Mouse (Mus musculus) lung, adult 10 weeks (tissue): ENCODE results near the gene Crisp2. TPM values are rescaled to one million over a fixed set of nuclear protein-coding genes. Genes with fewer than 3 reads are reported as not detected.

Source experiments
- polyA plus RNA-seq: library from polyadenylated mRNA; stranded (reverse); fragments of 350-450 nt; fragmentation: Illumina TruSeq; extraction: RNeasy Lipid Tissue Mini Kit (QIAGEN cat#74804); gene quantifications from one replicate; pipeline ENCODE4 v1.2.3, GENCODE M21; 2014; ENCODE audit warnings: low read depth, low replicate concordance; ENCODE audit not compliant: insufficient read depth

The Crisp2 gene
- not detected for polyA plus RNA-seq

DNA sequence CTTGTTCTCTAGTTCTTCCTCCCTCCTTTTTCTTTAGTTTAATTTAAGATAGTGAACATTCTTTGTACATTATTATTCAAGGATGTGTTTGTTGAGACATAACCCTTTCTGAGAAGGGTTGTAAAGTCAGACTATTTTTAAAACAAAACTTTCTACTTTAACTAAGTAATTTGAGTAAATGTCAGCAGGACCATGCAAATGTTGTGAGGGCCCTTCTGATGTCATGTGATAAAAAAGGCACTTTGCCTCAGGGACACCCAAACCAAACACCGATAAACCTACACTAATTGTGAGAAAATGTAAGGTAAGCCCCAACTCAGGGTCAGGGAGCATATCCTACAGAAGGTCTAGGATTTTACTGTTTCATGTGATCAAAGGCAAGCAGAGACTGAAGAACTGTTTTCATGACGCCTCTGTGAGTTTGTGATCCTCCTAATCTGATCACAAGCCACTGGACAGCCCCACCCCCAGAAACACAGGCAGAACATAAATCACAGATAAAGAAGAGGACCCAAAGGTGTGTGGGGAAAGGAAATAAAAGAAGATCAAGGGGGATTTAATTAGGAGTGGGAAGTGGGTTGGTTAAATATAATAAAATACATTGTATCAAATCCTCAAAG lies at the start of gene Crisp2:
TSS of gene Crisp2 (minus strand) at position 51 of the 620 bp plus-strand sequence.

DNA sequence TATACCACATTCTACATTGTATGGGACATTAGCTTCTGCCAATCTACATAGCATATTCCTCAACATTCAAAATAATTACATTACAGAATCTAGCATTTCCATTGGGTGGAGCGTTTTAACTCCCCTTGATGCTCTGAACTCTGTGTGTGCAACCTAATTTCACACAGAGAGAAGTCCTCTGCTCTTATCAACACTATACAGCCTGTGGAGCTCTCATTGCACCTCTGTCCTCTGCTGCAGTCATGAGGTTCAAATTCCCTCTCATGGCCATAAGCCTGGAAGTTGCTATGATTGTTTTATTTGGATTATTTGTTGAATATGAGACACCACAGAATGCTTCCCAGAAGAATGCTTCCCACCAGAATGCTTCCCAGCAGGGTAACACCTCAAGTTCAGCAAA lies 4.1 kb upstream of the Crisp2 start, which contains the start of gene Rhag:
TSS of gene Rhag (plus strand) at position 193 of the 400 bp plus-strand sequence.

GRCm38 (mm10) chr17:40726820-40727219 lies 80.0 kb downstream of the Crisp2 start, which contains the start of gene Esp1:
TSS of gene Esp1 (plus strand) at chr17:40727120.

Other genes with a start within 250 kb of the Crisp2 start
- not detected for gene Esp6, start 245.5 kb downstream of the Crisp2 start, polyA plus RNA-seq
- gene Esp4, start 208.4 kb downstream of the Crisp2 start, polyA plus RNA-seq, result not detected
- gene Esp3, start 174.9 kb downstream of the Crisp2 start, polyA plus RNA-seq, result not detected
- not detected for gene Esp1, start 79.9 kb downstream of the Crisp2 start, polyA plus RNA-seq
- not detected for gene Rhag, start 4.1 kb upstream of the Crisp2 start, polyA plus RNA-seq
- gene 9130008F23Rik, start 73.6 kb upstream of the Crisp2 start, polyA plus RNA-seq, result 2.4 TPM
- gene Glyatl3, start 107.3 kb upstream of the Crisp2 start, polyA plus RNA-seq, result not detected
- 19.0 TPM for gene Mut, start 127.7 kb upstream of the Crisp2 start, polyA plus RNA-seq
- 4.1 TPM for gene Cenpq, start 128.0 kb upstream of the Crisp2 start, polyA plus RNA-seq